Mouse (Mus musculus): ENCODE data around the gene Gmfb.
"Not testable (repeated sequence)": the region's sequence is repeated elsewhere in the genome, so short reads cannot be mapped to it uniquely, and the experiment has no call there.

The Gmfb gene

GRCm38 (mm10) chr14:46821873-46822716, at the start of gene Gmfb:
Gene Gmfb (minus strand): TSS chr14:46822242.
- peak; percentile 94 for DNase-seq

DNA sequence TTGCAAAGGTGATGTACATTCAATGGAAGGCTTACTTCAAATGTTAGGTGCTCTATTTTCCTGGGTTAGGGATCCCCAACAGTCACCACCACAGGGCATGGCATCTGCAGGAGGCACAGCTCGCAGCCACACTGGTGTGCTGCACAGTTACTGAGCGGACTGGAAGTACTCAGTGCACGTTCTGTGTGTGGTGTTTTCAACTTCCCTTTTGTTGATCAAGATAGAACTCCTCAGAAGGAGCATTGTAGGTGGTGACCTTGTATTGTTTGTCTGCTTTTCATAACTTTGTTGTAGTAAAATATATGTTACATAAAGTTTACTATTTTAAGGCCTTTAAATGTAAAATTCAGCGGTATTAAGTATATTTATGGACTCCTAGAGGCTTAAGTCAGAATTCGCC, 40.9 kb upstream of the Gmfb start:
- no peak for DNase-seq

GRCm38 (mm10) chr14:46853677-46854076, 31.6 kb upstream of the Gmfb start:
- no peak for DNase-seq

- no peak for DNase-seq
Observed at GRCm38 (mm10) chr14:46849769-46850168, 27.7 kb upstream of the Gmfb start.

- no peak for DNase-seq
Observed at GRCm38 (mm10) chr14:46848736-46849135, 26.7 kb upstream of the Gmfb start.

DNA sequence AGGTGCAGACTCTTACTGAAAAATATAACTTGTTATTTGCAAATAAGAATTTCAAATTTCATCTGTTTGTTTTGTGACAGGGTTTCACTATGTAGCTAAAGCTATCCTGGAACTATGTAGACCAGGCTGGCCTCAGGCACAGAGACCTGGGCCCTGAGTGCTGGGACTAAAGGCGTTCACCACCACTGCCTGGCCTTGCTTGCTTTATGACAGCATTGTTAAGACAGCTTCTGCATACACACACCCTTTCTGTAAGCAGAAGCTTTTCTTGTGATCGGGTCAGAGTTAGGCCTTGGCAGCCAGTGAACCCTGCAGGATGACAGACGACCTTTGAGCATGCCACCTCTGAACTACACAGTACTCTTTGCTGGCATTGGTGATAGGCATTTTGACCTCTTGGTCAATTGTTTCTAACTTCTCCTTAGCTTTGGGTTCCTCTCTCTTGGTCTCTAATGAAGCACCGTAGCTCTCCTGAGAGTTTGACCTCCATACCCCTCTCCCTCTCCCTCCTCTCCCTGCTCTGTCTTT, 26.1 kb upstream of the Gmfb start:
- DNase-seq: no peak

- DNase-seq: no peak
Observed at GRCm38 (mm10) chr14:46845706-46846105, 23.7 kb upstream of the Gmfb start.

DNA sequence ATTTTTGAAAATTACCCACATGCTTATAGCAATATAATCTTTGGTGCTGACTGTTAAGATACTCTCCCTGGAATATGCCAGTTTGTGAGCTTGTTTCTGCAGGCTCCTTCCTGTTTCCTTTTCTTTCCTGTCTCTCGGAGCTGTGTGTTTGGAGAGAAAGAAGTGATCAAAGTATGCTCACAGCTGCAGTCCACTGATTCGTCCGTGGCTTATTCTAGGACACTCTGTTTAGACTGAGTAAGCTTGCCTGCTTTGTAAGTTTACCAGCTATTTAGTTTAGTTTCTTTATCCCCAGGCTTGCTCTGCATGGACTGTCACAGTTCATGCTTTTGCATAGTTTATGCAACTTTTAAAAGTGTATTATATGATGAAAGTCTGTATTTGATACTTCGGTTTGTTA, 17.3 kb upstream of the Gmfb start:
- no peak for DNase-seq

DNA sequence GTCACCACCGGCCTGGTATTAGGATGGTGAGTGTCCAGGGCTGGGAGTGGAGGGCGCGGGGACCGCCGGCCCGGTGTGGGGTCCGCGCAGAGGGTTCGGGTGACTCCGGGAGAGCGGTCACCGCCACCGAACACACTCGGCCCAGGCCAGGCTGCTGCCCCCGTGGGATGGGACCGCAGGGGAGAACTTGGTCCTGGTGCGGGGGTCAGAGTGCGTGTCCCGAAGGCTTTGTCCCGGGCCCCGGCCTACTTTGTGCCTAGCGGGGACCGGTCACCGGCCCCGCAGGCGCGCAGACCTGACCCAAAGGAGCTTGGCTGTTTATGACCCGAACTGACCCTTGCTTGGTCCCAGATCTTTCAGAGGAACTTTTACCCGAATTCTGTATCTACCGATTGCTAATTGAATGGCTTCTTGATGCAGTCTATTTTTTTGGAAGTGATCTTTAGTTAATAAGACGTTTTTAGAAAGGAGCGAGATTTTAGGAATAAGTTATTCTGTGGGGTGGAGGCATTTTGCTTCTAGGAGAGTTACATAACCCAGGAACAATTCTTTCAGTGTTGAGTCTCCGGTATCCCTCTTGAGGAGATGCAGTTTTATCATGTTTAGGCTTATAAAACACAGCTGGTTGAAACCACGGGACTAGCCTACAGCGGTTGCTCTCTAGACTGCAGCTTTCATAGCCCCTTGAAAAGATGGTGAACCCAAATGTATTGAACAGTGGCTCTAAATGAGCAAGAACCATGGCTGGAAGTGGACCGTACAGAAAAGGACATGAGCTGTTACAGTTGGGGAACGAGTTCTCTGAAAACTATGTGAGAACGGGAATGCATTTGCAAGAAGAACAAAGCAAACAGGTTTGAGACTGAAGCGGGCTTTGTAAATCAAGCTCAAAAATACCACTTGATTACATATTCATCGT, 10.6 kb upstream of the Gmfb start:
- DNase-seq: no peak

- DNase-seq: peak; percentile 83 to 87
Observed at GRCm38 (mm10) chr14:46831837-46832333, 9.8 kb upstream of the Gmfb start, which contains the start of gene Cgrrf1. Gene Cgrrf1 (plus strand): TSS chr14:46832125.

DNA sequence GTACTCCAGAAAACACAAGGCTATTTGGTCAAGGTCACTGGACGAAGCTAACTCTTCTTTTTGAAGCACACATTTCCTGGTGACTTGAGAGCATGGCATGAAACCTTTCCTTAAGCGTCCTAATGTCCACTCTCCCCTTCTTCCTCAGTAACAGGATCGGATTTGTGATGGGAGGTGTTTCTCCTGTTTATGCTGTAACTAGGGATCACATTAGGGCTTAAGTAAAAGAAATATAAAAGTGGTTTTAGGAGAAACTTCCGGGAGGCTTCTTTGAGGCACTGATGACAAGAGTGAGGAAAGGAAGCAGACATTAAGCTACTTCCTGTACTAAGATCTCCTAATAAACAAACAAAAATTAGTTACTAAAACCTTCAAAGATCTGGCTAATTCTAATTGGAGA, 9.3 kb upstream of the Gmfb start:
- no peak for DNase-seq

- DNase-seq: no peak
Observed at GRCm38 (mm10) chr14:46827430-46827829, 5.4 kb upstream of the Gmfb start.

DNA sequence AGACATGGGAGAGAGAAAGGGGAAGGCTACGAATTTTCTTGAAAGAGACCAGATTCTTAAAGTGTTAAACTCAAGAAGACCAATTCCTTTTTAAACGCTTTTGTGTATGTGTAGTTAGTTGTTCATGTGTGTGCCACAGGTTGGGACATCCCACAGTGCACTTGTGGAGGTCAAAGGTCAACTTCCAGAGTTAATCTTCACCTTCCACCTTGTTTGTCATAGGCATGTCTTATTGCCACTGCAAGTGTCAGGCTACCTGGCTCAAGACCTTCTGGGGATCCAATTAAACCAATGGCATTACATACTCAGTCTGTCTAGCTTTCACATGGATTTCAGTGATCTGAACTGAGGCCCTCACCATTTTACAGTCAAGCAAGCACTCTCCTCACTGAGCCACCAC, 2.0 kb upstream of the Gmfb start:
- no peak for DNase-seq

GRCm38 (mm10) chr14:46821271-46821872, 670 bp downstream of the Gmfb start:
- no peak for DNase-seq

GRCm38 (mm10) chr14:46819961-46820360, 2.1 kb downstream of the Gmfb start:
- not testable (repeated sequence) for DNase-seq

DNA sequence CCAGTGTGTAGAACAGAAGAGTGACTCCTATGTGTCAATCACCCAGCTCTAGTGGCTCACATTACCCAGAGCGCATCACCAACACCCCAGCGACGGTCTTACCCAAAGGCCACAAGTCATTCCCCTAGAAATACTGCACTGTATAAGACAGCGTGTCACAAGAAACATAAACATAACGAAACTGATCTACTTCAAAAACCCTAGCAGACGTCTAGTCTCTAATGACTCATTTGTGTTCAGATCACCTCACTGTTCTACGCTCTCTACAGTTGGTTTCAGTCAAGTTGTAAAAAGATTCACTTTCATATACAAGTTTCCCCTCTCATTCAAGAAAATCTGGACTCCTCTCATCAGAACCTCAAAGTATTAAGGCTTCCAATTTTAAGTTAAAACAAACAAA, 3.3 kb downstream of the Gmfb start:
- DNase-seq: no peak

DNA sequence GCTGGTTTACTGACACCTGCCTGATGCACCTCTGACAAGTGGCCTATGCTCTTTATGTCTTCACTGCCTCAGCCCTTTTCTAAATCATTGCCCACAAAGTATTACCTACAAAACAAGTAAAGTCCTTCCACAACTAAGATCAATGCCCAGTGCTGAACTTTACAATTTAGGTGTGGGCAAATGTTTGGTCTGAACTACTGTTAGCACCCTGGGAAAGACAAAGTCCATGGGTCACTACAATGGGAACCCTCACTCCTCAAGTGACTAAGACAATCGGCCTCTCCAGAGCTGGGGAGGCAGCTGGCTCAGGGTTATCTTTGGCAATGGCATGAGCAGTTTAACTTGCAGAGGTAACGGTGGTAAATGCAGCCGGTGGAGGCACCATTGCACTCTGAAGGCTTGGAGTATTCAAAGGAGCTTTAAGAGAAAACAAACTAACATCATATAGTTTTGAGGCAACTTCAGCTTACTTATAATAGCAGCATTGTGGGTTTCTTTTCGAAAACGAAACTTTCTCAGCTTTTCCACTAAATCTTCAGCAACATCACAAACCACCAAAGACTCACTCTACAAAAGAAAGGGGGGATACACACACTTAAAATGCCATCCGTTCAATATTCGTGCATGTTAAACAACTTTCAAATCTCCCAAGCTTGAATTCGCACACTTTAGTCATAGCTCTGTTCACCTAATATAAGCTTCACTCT, 5.0 kb downstream of the Gmfb start:
- no peak for DNase-seq

DNA sequence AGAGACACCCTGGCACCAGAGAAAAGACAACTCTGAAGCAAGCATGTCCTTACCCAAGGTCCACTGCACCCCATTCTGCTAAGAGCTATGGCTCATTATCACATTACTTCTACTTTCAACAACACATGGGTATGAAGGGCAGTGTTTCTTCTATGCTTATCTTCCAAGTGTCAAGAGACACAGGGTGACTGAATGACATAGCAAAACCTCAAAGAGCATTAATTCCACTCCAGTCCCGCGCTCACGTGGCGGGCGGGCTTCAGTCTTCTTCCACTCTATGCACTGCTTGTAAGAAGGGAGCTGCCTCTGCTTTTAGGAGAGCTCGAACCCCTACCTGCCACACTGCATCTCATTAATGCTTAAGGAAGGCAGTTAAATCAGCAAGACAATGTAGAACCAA, 6.4 kb downstream of the Gmfb start:
- no peak for DNase-seq

DNA sequence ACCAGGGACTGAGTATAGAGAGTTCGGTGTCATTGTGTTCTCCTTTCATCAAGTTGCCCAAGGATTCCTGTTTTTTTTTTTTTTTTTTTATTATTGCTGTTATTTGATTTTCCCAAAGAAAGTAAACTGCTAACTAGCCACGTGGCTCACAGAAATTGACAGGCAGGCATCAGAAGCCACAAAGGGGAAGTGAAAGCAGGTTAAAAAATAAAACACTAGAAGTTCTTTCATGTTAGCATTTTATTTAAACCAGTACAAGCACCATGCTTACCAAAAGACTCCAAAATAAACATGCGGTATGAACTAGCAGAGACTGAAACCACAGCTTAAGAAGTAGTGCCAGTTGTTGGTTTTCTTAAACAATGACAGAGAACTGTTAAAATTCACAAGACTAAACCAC, 14.1 kb downstream of the Gmfb start:
- no peak for DNase-seq

- no peak for DNase-seq
Observed at GRCm38 (mm10) chr14:46806186-46806585, 15.9 kb downstream of the Gmfb start.

GRCm38 (mm10) chr14:46803791-46804190, 18.3 kb downstream of the Gmfb start:
- no peak for DNase-seq

GRCm38 (mm10) chr14:46803259-46803658, 18.8 kb downstream of the Gmfb start:
- no peak for DNase-seq
